Mouse (Mus musculus): ENCODE measurements around the gene Rbfox1. TPM values are rescaled to one million over a fixed set of nuclear protein-coding genes. Genes with fewer than 3 reads are reported as not detected.

The Rbfox1 gene
- polyA plus RNA-seq, 1 experiment from 2014 or later: 2.3 TPM

DNA sequence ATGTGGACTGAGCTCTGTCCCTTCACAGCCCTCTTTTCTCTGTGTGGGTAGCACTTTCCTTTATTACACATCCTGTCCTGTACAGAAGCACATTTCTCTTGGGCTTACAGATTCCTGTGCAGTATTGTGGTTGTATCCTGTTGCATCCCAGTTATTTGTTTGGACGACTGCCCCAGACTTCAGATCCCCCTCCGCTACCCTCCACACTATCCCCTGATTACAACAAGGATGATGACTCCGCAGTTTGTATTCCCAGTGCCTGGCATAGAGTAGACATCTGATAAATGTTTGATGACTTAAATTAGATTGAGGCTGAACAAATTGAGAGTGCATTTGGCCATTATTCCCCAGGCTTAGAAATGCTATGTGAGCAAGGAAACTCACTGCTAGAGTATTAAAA is 851.8 kb downstream of the Rbfox1 start:
- H3K27me3 ChIP-seq (replicated peaks; ENCODE audit: control insufficient read depth, insufficient read depth, low read length): no peaks in the 10 kb centered on the region
- no peak overlapping the region for H3K4me2 ChIP-seq (replicated peaks; ENCODE audit: low read depth)
- no peak overlapping the region for H3K4me3 ChIP-seq (ENCODE audit: low read depth, low read length)
- H3K36me3 ChIP-seq (ENCODE audit: control insufficient read depth, insufficient read depth): no peaks in the 10 kb centered on the region
- H3K9me3 ChIP-seq (ENCODE audit: control insufficient read depth): no peaks in the 10 kb centered on the region
- WGBS: 77% methylated on average over 3 of the region's 3 CpGs
- H3K9ac ChIP-seq (ENCODE audit: low read depth, low read length): no peak overlapping the region
- H3K27ac ChIP-seq (ENCODE audit: low read depth, low read length): no peak overlapping the region
- no peaks in the 10 kb centered on the region for H3K4me1 ChIP-seq (replicated peaks; ENCODE audit: control insufficient read depth, insufficient read depth, low read length)
- ATAC-seq: no peak
- no peak for TF ChIP-seq CTCF (IDR thresholded peaks at IDR 0.05; ENCODE audit: low read depth)

DNA sequence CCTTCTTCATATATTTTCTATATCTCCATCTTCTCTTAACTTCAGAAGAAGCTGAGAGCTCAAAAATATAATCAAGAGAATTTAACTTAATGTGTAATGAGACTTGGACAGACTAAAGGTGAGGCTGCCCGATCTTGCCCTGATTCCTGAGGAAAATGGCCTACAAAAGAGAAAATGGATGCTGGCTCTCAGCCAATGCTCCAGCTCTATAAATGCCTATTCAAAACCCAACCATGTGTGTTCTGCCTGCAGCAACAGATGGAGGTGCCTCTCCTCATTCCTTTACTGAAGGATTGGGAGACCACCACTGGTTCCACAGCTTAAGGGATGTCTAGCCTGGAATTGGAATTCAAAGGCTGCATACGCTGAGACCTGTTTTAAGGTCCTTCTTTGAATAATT is 861.0 kb downstream of the Rbfox1 start:
- TF ChIP-seq CTCF (IDR thresholded peaks at IDR 0.05; ENCODE audit: low read depth): no peak
- no peak for ATAC-seq
- Histone ChIP-seq H3K4me2 (replicated peaks; ENCODE audit: low read depth) (no peak overlapping the region), H3K27ac (ENCODE audit: low read depth, low read length) (no peak overlapping the region), H3K4me1 (replicated peaks; ENCODE audit: control insufficient read depth, insufficient read depth, low read length) (no peaks in the 10 kb centered on the region), H3K27me3 (replicated peaks; ENCODE audit: control insufficient read depth, insufficient read depth, low read length) (no peaks in the 10 kb centered on the region), H3K36me3 (ENCODE audit: control insufficient read depth, insufficient read depth) (no peaks in the 10 kb centered on the region), H3K4me3 (ENCODE audit: low read depth, low read length) (no peak overlapping the region), H3K9me3 (ENCODE audit: control insufficient read depth) (no peaks in the 10 kb centered on the region), H3K9ac (ENCODE audit: low read depth, low read length) (no peak overlapping the region)
- 87% methylated on average over 2 of the region's 2 CpGs for WGBS

DNA sequence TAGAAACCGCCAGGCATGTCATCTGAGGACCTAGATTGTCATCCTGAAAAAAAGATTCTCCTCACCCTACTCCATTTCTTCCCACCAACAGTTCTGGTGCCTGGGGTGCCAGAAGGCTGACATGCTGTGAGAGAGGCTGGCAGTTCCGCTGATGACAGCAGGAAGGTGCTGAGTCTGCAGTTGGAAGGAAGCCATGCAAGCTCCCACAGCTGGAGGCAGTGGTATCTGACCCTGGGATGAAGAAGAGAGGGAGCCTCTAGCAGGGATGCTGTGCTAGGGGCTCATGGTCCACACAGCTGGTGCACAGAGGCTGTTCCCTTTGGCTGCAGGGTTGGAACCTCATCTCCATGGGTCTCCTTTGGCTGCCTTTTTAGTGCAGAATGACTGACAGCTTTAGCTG is 865.3 kb downstream of the Rbfox1 start:
- no peak overlapping the region for H3K9ac ChIP-seq (ENCODE audit: low read depth, low read length)
- H3K4me3 ChIP-seq (ENCODE audit: low read depth, low read length): no peak overlapping the region
- H3K27me3 ChIP-seq (replicated peaks; ENCODE audit: control insufficient read depth, insufficient read depth, low read length): no peaks in the 10 kb centered on the region
- no peaks in the 10 kb centered on the region for H3K36me3 ChIP-seq (ENCODE audit: control insufficient read depth, insufficient read depth)
- WGBS: 66% methylated on average over 2 of the region's 2 CpGs
- H3K4me1 ChIP-seq (replicated peaks; ENCODE audit: control insufficient read depth, insufficient read depth, low read length): no peaks in the 10 kb centered on the region
- no peak overlapping the region for H3K27ac ChIP-seq (ENCODE audit: low read depth, low read length)
- no peaks in the 10 kb centered on the region for H3K9me3 ChIP-seq (ENCODE audit: control insufficient read depth)
- TF ChIP-seq CTCF (IDR thresholded peaks at IDR 0.05; ENCODE audit: low read depth): no peak
- ATAC-seq: no peak
- no peak overlapping the region for H3K4me2 ChIP-seq (replicated peaks; ENCODE audit: low read depth)

DNA sequence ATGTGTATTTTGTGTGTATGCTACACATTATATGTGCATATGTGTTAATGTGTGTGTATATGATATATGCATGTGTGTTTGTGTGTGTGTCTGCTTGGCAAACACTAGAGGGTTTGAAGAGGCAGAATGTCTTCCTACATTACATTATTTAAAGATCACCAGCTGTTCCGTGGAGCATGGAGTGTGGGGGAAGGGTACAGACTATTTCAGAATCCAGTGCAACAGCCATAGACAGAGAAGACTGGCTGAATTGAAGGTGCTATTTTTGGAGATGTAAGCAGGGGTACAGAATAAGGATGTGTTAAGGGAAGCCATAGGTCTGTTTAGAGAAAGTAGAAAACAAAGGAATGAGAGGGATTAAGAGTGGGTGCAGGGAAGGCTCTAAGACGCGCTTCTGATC is 869.7 kb downstream of the Rbfox1 start:
- no peak overlapping the region for H3K27ac ChIP-seq (ENCODE audit: low read depth, low read length)
- no peaks in the 10 kb centered on the region for H3K36me3 ChIP-seq (ENCODE audit: control insufficient read depth, insufficient read depth)
- no peak overlapping the region for H3K4me2 ChIP-seq (replicated peaks; ENCODE audit: low read depth)
- ATAC-seq: no peak
- no peak overlapping the region for H3K4me3 ChIP-seq (ENCODE audit: low read depth, low read length)
- H3K27me3 ChIP-seq (replicated peaks; ENCODE audit: control insufficient read depth, insufficient read depth, low read length): no peaks in the 10 kb centered on the region
- H3K4me1 ChIP-seq (replicated peaks; ENCODE audit: control insufficient read depth, insufficient read depth, low read length): no peaks in the 10 kb centered on the region
- WGBS: 72% methylated on average over 3 of the region's 3 CpGs
- no peak overlapping the region for H3K9ac ChIP-seq (ENCODE audit: low read depth, low read length)
- no peaks in the 10 kb centered on the region for H3K9me3 ChIP-seq (ENCODE audit: control insufficient read depth)
- no peak for TF ChIP-seq CTCF (IDR thresholded peaks at IDR 0.05; ENCODE audit: low read depth)

DNA sequence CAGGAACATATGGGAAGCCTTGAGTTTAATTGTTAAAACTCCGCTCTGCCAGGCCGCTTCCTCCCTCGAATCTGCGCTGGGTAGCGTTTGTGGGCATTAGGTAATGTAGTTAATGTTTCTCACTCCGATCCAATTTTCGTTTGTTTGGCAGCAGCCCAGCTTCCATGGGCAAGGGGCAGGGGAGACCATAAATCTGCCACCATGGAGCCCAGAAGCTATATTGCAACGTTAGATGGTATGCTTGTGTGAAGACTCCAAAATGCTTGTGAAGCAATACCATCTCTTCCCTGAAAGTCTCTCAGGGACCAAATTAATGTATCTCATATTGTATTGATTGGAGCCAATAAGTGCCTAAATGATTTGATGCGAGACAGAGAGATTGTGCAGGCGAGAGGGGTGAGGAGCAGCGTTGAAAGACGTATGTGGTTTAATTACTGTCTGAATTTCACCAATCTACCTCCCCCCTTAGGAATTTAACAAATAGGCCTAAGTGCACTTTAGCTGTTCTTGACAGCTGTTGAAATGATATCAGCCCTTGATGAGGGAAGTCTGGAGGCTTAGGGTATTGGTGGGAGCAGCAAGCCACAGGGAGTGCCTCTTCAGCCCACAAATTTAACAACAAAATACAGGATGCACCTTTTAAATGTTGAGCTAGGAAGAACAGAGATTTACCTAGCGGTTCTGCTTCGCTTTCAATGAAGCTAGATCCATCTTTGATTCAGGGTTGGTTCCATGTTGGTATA is 884.5 kb downstream of the Rbfox1 start:
- no peaks in the 10 kb centered on the region for H3K9me3 ChIP-seq (ENCODE audit: control insufficient read depth)
- ATAC-seq: no peak
- H3K4me3 ChIP-seq (ENCODE audit: low read depth, low read length): no peak overlapping the region
- no peaks in the 10 kb centered on the region for H3K4me1 ChIP-seq (replicated peaks; ENCODE audit: control insufficient read depth, insufficient read depth, low read length)
- 69% methylated on average over 14 of the region's 14 CpGs for WGBS
- no peak for TF ChIP-seq CTCF (IDR thresholded peaks at IDR 0.05; ENCODE audit: low read depth)
- H3K4me2 ChIP-seq (replicated peaks; ENCODE audit: low read depth): no peak overlapping the region
- no peaks in the 10 kb centered on the region for H3K27me3 ChIP-seq (replicated peaks; ENCODE audit: control insufficient read depth, insufficient read depth, low read length)
- no peak overlapping the region for H3K27ac ChIP-seq (ENCODE audit: low read depth, low read length)
- H3K9ac ChIP-seq (ENCODE audit: low read depth, low read length): no peak overlapping the region
- H3K36me3 ChIP-seq (ENCODE audit: control insufficient read depth, insufficient read depth): no peaks in the 10 kb centered on the region

DNA sequence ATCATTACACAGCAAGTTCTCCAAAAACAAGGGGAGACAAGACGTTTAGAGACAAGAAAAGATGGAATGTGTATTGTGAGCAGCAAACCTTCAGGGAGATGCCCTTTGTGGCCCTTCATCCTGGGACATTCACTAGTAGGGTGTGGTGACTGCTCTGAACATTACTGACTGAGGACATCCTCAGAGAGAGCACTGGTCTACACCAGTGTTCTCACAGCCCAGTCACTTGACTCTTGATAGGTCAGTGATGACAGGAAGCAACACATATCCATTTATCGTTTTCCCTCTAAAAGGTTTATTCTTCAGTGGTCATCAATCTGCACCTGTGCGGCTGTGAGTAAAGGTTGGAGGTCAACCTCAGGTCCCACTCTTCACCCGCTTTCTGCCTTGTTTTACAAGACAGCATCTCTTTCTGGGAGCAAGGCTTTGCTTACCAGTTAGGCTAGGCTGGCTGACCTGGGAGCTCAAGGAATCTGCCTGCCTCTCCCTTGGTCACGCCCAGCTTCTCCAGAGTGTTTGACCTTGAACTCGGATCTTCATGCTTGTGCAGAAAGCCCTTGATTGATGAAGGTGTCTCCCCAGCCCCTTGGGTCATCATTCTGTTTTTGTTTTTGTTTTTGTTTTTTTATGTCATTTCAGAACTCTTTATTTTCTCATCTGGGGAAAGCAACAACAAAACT is 892.5 kb downstream of the Rbfox1 start:
- 69% methylated on average over 6 of the region's 6 CpGs for WGBS
- Histone ChIP-seq H3K27me3 (replicated peaks; ENCODE audit: control insufficient read depth, insufficient read depth, low read length) (no peaks in the 10 kb centered on the region), H3K4me2 (replicated peaks; ENCODE audit: low read depth) (no peak overlapping the region), H3K4me1 (replicated peaks; ENCODE audit: control insufficient read depth, insufficient read depth, low read length) (no peaks in the 10 kb centered on the region), H3K27ac (ENCODE audit: low read depth, low read length) (no peak overlapping the region), H3K9ac (ENCODE audit: low read depth, low read length) (no peak overlapping the region), H3K36me3 (ENCODE audit: control insufficient read depth, insufficient read depth) (no peaks in the 10 kb centered on the region), H3K4me3 (ENCODE audit: low read depth, low read length) (no peak overlapping the region), H3K9me3 (ENCODE audit: control insufficient read depth) (no peaks in the 10 kb centered on the region)
- ATAC-seq: no peak
- TF ChIP-seq CTCF (IDR thresholded peaks at IDR 0.05; ENCODE audit: low read depth): no peak
